Mouse (Mus musculus): ENCODE data around the gene Gpr180.
"Not testable (repeated sequence)": the region's sequence is repeated elsewhere in the genome, so short reads cannot be mapped to it uniquely, and the experiment has no call there.

Gene Gpr180

DNA sequence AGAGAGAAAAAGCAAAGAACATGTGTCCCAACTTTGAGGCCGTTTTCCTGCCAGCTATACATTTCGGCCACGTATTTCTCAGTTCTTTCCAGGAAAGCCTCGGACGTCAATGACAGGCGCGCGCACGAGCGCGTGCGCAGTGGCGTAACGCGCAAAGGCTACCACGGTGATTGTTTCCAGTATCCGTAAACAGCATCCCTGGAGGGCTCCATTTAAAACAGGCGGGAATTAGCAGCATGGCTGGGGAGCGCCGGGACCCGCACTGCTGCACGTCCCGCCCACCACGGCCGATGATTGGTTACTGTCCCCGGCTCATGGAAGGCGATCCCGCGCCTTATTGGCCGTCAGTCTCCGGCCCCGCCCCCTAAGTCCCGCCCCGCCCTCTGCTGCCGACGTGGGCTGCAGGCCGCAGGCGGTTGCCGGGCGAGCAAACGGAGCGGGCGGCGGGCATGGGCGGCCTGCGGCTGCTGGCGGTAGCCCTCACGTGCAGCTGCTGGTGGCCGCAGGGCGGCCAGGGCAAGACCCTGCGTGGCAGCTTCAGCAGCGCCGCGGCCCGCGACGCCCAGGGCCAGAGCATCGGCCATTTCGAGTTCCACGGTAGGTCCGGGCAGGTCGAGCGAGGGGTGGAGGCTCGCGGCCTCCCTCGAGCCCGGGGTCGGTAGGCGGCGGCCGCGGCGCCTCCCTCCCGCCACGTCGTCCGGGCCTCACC lies at the start of gene Gpr180:
TSS of gene Gpr180 (plus strand) at position 415 of the 709 bp plus-strand sequence.
- peak; percentile 95 for DNase-seq (ENCODE audit: low spot score)

DNA sequence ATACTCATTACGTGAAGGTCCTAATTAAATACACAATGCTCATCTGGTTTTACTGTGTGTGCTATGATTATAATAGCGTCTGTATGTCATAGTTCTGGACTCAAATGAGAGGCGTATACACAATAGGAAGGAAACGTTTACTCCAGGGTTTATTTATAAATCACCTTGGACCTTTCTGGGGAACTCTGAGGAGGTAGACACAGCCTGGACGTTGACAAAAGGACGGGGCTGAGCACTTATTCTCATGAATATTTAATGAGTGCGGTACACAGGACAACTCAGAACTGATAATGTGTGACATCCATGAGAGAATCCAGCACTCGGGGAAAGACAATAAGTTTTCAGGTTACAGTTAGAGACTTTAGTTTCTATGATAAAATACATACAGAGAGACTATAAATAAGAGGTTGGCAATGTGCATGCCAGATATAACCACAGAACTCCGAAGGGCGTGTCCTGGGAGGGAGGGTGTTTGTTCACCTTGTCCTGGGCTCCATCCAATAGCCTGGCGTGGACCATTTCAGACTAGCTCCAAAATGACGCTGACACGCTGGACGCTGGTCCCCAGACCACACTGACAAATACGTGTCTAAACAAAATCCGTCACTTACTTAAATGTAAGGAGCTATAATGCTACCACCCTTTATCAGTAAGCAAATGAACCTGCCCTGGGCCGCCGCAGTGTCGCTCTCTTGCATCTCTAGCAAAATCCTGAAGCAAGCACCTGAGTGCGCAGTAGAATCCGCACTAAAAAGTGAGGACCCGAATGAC lies 48.3 kb upstream of the Gpr180 start:
- DNase-seq (ENCODE audit: low spot score), result no peak

DNA sequence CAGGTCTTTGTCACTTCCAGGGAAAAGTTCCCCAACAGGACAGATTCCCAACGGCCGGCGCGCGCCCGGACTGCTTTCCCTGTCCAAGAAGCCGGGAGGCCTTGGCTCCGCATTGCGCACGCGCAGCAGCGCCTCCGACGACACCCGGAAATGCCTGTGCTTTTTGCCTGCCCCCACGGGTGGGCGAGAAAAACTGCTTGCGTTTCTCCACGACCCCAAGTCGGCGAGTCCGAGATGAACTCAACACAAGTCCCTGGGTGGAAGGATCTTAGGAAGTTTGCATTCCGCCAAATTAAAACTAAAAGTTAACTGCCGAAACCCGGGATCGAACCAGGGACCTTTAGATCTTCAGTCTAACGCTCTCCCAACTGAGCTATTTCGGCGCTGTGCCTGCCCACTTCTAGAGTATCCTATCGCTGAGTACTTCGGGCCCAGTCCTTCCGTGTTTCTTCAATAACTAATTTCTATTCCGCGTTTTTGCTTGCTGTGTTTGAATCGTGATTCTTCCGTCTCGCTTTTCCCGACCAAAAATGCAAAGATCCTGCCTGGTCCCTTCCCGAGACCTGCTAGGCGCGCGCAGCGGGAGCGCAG lies 47.6 kb upstream of the Gpr180 start:
- peak; percentile 90 for DNase-seq (ENCODE audit: low spot score)

DNA sequence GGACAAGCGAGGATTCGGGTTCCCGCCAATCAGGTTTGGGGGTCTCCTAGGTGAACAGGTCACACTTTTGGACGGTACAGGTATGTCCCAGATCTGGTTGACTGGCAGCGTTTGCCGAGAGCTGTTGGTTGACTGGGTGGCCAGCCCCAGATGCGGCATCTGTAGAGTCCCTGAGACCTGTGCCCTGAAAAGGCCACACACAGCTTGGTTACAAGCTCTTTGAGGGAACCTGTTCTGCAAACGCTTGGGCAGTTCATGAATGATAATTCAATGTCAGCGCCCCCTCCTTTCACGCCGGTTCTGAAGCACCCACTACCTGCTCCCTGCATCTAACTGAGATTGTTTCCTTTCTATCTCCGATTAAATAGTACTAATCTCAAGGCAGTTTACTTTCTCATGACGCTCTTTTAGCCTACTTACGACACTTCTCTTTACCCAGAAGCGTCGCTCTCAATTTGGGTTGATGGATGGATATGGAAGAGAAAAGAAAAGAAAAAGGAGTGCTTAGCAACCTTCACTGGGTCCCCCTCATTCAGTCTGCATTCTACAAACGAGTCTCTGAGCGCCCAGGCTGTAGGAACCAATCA lies 47.1 kb upstream of the Gpr180 start:
- DNase-seq (ENCODE audit: low spot score), result no peak

DNA sequence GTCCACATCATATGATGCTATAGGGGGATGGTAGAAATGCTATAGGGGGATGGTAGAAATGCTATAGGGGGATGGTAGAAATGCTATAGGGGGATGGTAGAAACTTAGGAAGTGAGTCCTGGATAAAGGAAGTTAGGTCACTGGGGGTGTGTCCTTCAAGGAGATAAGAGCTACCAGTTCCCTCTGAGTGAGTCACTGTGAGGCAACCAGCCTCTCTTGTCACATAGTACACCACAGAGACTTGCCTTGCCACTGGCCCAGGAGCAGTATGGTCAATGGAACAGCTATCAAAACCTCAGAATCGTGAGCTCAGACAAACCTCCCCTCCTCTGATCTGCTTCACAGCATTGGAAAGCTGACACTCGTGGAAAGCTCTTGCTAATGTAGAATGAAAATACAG lies 38.7 kb upstream of the Gpr180 start:
- DNase-seq (ENCODE audit: low spot score), result no peak

DNA sequence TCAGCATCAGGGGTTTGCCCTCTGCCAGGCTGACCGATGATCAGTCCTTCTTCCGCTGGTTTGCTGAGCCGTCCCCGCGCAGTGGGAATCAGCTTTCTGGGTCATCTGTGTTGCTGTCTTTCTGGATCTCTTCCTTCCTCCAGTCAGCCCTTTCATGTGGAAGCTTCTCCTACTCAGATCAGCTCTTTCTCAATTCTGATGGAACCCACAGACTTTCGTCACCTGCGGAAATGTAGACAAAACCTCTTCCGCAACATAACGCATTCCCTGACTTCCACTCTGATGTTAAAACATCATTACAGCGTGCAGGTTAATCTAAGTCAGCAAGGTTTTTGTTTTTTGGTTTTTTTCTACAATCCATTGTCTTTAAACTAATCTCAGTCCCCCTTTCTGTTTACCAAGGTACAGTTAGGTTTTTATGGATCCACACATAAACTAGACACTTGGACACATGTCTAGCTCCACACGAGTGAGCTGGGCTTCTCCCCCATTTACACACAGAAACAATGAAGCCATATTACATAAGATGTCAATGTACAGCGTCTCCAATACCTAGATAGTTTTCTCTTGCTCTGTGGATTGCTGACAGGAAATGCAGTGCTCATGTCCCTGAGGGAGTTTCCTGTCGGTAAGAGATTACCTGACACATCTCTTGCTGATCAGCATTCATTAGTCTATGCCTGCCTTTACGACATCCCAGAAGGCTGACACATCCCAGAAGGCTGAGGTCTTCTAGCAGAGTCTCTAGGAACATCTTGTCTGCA lies 35.5 kb upstream of the Gpr180 start:
- no peak for DNase-seq (ENCODE audit: low spot score)

DNA sequence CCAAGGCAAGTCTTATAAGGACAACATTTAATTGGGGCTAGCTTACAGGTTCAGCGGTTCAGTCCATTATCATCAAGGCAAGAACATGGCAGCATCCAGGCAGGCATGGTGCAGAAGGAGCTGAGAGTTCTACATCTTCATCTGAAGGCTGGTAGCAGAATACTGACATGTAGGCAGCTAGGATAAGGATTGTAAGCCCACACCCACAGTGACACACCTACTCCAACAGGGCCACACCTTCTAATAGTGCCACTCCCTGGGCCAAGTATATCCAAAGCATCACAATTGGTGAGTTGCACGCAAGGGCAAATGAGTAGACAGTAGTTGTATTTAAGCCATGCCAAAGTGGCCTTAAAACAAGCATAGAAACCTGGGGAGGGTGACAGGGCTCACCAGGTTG lies 29.5 kb upstream of the Gpr180 start:
- DNase-seq (ENCODE audit: low spot score), result not testable (repeated sequence)

DNA sequence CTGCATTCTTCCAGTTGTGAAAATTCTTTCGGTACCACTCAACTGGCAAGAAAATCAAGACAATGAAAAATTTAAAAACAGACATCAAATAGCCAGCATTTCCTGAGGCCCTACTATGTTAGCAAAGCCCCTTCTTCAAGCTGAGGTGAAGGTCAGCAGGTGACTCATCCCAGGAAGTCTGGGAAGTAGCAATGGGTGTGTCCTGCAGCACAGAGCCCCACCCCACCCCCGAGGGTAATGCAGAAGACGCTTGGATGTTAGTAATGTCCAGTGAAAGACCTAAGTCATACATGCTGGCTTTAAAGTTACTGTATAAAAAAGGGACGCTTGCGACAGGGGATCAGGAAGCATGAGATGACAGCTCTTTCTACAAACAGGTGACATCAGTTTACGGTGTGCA lies 23.8 kb upstream of the Gpr180 start:
- no peak for DNase-seq (ENCODE audit: low spot score)

DNA sequence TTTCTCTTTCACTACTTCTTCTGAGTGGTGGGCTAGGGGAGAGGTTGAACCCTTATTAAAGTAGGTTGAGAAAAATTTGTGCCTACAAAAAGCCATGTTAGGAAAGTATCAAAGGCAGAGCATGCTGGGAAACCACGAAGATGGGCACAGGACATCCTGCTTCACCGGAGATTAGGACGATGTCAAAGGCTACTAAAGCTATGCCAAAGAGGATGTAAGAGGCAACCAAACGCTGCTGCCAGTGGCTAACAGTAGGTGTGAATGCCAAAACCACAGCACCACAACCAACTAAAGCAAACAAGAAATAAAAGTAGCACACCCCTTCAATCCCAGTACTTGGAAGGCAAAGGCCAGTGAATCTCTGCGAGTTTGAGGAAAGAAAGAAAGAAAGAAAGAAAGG lies 12.8 kb upstream of the Gpr180 start:
- DNase-seq (ENCODE audit: low spot score), result no peak

DNA sequence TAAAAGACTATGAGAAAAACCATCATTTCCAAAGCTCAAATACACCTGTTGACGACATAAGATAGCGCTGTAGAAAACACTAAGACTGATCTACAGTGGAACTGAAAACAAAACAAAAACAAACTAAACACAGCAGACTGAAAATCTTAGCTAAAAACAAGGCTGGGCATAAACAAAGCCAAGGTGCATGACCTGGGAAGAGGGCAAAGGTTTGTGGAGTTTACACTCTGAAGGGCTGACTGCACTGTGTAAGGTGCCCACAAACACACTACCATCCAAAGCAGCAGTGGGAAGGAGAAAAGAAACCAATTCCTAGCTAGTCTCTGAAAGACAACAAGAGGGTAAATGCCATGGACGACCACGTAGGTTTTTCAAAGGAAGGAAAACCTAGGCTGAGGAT lies 12.2 kb upstream of the Gpr180 start:
- DNase-seq (ENCODE audit: low spot score), result no peak

DNA sequence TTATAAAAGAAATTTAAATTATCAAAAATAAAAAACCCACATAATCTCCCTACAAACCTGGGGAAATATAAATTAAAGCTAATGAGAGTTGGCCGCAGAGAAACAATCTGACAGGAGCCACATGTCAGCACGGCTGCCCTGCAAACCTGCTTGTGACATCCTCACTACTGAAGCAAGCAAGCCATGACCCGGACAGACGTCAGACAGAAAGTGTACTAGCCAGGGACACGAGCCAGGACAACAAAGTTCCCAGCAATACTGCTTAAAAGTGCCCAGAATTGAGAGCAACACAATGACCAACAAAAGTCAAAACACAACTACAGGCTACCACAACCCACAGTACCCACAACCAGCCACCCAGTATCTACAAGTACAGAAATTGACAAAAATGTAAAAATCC lies 10.7 kb upstream of the Gpr180 start:
- no peak for DNase-seq (ENCODE audit: low spot score)

DNA sequence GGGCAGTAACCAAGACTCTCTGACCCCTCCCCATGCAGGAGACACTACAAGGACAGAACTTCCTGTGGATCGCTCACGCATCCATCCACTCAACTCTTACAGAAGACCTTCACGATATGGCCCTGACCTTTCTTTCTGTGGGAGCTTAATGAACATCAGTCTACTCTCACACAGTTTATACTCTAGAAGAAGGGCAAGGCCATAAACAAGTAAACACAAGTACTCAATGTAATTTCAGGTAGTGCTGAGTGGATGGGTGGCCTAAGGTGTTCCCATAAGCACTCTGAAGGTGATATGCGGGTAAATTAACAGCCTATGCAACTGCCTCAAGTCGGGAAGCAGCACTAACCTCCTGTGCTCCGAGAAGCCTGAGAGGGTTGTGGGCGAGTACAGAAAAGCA lies 5.5 kb upstream of the Gpr180 start:
- DNase-seq (ENCODE audit: low spot score), result no peak

DNA sequence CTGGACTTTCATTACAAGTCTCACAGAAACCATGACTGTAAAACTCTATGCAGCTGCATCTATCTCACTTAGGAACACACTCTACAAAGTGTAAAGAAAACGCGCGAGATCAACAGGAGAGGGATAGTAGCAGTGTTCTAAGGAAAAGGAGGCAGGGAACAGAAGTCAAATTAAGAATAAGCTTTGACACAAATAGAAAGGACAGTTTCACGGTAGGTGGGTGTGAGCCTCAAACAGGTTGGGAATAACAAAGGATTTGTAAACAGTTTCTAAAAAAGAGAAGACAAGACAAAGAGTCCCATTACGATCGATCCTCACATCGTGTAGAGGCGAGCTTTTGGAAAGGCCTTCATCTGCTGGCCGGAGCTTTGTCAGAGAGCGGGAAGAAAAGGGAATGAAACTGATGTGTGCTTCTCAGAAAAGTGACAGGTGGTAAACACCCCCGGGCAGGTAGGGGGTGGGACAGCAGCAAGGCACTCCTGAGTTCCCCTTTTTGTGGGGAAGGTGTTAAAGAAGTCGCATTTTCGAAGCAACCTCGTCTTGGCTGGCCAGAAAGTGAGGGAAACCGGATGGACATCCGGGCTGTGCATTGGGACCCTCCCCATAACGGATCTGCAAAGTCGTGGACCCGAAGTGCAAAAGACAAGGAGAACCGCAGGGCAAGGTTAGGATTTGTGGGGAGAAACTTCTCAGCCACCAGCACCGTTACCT lies 4.9 kb upstream of the Gpr180 start:
- no peak for DNase-seq (ENCODE audit: low spot score)

DNA sequence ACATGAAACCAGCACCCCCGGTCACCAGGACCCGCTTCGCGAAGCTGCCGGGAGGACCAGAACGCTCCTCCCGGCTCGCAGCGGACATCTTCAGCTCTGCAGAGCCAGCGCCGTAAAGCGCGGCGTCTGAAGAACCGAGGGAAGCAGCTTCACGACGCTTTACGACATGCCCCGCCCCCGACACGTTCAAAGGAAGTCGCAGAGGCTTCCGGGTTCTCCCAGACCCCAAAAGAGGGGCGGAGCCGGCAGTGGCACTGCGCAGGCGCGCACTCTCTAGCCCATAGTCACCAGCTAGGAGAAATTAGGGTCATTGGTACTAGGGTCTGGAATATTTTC lies 4.3 kb upstream of the Gpr180 start, which contains the start of gene Tgds:
TSS of gene Tgds (minus strand) at position 114 of the 336 bp plus-strand sequence.
- DNase-seq (ENCODE audit: low spot score), result peak; percentile 96

DNA sequence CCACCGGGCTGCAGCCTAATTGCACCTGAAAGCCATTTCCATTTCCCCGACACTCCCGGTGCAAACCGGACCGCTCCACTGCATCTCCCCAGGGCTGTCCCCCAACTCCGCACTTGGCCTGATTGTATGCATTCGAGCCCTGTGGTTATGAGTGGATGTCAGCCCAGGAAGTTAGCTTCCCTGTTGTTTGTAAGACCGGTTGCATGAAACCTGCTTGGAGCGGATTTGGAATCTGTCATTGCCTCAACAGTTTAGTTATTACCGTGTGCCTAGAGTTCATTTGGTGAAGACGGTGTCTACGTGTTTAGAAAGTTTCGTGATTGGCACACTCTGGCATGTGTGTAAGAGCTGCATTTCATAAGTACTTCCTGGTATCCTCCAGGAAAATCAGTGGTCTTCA lies 529 bp downstream of the Gpr180 start:
- no peak for DNase-seq (ENCODE audit: low spot score)

DNA sequence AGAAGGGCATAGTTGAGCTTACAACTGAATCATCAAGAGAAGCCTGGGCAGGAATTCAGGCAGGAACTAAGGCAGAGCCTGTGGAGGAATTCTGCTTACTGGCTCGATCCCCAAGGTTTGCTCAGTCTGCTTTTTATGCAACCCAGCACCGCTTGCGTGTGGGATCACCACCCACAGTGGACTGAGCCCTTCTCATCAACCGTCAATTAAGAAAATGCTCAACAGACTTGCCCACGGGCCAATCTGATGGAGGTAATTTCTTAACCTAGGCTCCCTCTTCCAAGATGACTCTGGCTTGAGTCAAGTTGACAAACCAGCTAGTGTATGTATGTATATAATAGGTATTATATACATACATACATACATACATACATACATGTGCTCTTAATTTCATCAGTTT lies 5.3 kb downstream of the Gpr180 start:
- DNase-seq (ENCODE audit: low spot score), result no peak

DNA sequence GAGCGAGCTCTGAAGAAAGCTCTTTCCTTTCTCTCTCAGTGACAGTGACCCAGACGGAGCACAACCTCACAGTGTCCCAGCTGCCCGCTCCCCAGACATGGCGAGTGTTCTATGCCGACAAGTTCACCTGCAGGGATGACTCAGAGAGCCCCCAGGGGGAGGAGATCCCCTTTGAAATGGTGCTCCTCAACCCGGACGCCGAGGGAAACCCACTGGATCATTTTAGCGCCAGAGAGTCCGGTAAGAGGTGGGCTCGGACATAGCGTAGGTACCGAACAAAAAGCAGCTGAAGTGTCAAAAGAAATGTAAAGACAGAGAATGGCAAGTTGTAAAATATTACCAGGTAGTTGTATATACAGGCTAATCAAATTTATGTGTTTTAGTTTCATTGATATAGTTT lies 11.1 kb downstream of the Gpr180 start:
- no peak for DNase-seq (ENCODE audit: low spot score)

DNA sequence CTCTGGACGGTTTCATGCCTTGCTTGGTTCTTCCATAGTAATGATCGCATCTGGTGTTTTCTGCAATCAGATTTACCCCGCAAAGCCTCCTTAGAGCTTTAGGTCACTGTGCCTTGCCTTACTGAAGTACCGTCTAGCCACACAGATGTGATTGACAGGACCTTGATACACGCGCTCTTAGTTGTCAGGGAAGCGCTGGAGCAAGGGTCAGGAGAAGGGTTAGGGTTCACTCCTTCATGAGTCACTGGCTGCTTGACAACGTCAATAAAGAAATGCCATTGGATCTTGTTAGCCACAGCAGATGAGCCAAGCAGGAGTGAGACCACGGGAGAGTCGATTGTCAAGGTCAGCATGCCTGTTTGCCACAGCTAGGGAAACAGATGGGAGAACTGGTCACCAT lies 11.6 kb downstream of the Gpr180 start:
- no peak for DNase-seq (ENCODE audit: low spot score)

DNA sequence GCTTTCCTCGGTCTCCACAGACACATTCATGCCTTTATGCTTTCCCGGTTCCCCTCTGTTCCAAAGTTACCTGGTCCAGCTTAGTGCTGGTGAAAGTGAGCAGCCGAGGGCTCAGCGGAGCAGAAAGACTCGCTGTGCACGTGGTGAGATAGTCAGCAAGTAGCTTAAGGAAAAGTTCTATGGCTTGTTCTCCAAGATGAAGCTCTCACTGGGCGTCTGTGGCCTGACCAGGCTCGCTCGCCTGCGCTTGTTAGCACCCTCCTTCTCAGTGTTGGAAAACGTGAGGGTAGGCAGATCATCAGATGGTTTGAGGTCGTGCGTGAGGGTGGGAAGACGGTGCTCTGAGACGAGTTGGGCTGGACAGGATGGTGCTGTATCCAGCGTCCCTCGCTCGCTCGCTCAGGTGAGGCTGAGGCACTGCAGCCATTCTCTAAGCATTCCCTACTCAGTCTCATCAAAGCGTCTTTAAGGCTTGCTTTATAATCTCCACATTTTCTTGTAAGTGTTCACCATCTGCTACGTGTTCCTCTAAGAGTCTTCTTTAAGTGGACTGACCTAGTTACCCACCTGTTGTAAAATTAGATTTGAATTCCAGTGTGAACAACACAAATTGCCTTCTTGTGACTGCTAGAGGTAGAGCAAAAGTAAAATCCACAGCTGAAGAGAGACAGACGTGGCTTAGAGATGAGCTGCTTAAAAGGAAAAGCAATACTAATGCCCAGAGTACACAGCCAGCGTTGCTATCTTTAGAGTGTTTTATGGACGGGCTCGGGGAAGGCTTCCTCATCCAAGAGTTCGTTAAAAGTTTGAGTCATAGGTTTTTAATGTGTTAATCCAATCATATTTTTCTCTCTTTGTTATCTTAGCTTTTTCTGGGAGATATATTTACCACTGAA lies 13.9 kb downstream of the Gpr180 start:
- DNase-seq (ENCODE audit: low spot score), result no peak

DNA sequence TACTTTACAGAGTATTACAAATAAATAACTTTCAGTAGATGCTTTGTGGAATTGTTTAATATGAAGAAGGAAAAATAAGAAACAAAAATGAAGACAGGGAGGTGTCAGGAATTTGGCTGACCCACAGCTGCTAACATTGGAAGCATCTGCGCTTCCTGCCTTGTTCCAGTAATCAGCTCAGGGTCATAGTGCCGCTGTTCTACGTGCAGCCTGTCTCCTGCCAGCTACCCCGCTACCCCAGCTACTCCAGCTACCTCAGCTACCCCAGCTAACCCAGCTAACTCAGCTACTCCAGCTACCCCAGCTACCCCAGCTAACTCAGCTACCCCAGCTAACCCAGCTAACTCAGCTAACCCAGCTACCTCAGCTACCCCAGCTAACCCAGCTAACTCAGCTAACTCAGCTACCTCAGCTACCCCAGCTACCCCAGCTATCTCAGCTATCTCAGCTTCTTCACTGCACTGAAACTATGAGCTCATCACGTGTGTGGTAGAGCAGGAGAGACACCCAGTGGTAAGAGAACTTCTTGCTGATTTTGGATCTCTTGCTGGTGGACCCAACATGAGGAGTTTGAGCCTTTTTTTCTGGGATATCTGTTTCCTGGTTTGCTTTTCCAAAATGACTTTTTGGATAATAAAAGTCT lies 14.8 kb downstream of the Gpr180 start:
- DNase-seq (ENCODE audit: low spot score), result no peak

All from urinary bladder, postnatal 25 days (tissue).